Comparison of ENCODE assay signal across 18 mouse cellular contexts in genomic region chr5:9911089-9911473, GRCm38 (mm10).
DNase-seq lines count a peak whose midpoint lies in the region; ATAC-seq lines count a peak whose summit lies in the region.
"Had no signal": no experiment of that assay in that cellular context is flagged by ENCODE, and none has a peak within 500 bp of the region (broad histone marks: within the 10 kb centered on the region; RNA-seq: fewer than 3 reads in every experiment).

No protein-coding gene starts in this region.

- no peak overlapping the region for H3K27ac ChIP-seq in forebrain, embryonic 16.5 days (ENCODE audit: low read length)
- no peak overlapping the region for H3K27ac ChIP-seq in forebrain, embryonic 15.5 days (replicated peaks)
- no peak overlapping the region for H3K27ac ChIP-seq in midbrain, embryonic 12.5 days (replicated peaks)
- no peak overlapping the region for H3K27ac ChIP-seq in midbrain, embryonic 10.5 days (replicated peaks)
- H3K27ac ChIP-seq in midbrain, embryonic 15.5 days = no peak overlapping the region
- H3K27ac ChIP-seq in heart, embryonic 10.5 days = no peak overlapping the region
- H3K27ac ChIP-seq: embryonic facial prominence, embryonic 12.5 days; heart, embryonic 15.5 days; hindbrain, embryonic 15.5 days had no signal

- H3K9ac ChIP-seq in forebrain, embryonic 16.5 days (replicated peaks; ENCODE audit: low read depth, low read length) = no peak overlapping the region
- no peak overlapping the region for H3K9ac ChIP-seq in forebrain, embryonic 15.5 days (replicated peaks)
- H3K9ac ChIP-seq in midbrain, embryonic 12.5 days (replicated peaks) = no peak overlapping the region
- H3K9ac ChIP-seq in midbrain, embryonic 15.5 days = no peak overlapping the region
- H3K9ac ChIP-seq: embryonic facial prominence, embryonic 12.5 days; heart, embryonic 15.5 days; hindbrain, embryonic 15.5 days had no signal

- H3K36me3 ChIP-seq in forebrain, embryonic 16.5 days (ENCODE audit: control insufficient read depth, insufficient read depth) = no peaks in the 10 kb centered on the region
- H3K36me3 ChIP-seq in forebrain, embryonic 15.5 days = no peaks in the 10 kb centered on the region
- H3K36me3 ChIP-seq in midbrain, embryonic 12.5 days = no peaks in the 10 kb centered on the region
- no peaks in the 10 kb centered on the region for H3K36me3 ChIP-seq in midbrain, embryonic 10.5 days
- H3K36me3 ChIP-seq in midbrain, embryonic 15.5 days (replicated peaks) = no peaks in the 10 kb centered on the region
- H3K36me3 ChIP-seq in heart, embryonic 10.5 days = no peaks in the 10 kb centered on the region
- H3K36me3 ChIP-seq: embryonic facial prominence, embryonic 12.5 days; heart, embryonic 15.5 days; hindbrain, embryonic 15.5 days had no signal

- no peak overlapping the region for H3K4me3 ChIP-seq in forebrain, embryonic 16.5 days (replicated peaks; ENCODE audit: low read length)
- H3K4me3 ChIP-seq in forebrain, embryonic 15.5 days = no peak overlapping the region
- H3K4me3 ChIP-seq in midbrain, embryonic 12.5 days = no peak overlapping the region
- H3K4me3 ChIP-seq in midbrain, embryonic 10.5 days = no peak overlapping the region
- H3K4me3 ChIP-seq in midbrain, embryonic 15.5 days = no peak overlapping the region
- H3K4me3 ChIP-seq in heart, embryonic 10.5 days = no peak overlapping the region
- H3K4me3 ChIP-seq: embryonic facial prominence, embryonic 12.5 days; heart, embryonic 15.5 days; hindbrain, embryonic 15.5 days had no signal

- DNase-seq in midbrain, embryonic 10.5 days (ENCODE audit: low spot score) = no peak
- no peak for DNase-seq in heart, embryonic 10.5 days (ENCODE audit: low spot score)
- DNase-seq: adrenal gland, adult 2 months; adrenal gland, postnatal 25 days; cerebellum, adult 8-10 months; cerebellum, postnatal 25 days; gastrocnemius, postnatal 36 days; heart, adult 18-20 months; heart, postnatal 14 days had no signal

- no peaks in the 10 kb centered on the region for H3K27me3 ChIP-seq in forebrain, embryonic 16.5 days (replicated peaks; ENCODE audit: control insufficient read depth, insufficient read depth, low read length)
- H3K27me3 ChIP-seq in forebrain, embryonic 15.5 days = no peaks in the 10 kb centered on the region
- H3K27me3 ChIP-seq in midbrain, embryonic 12.5 days = no peaks in the 10 kb centered on the region
- H3K27me3 ChIP-seq in midbrain, embryonic 10.5 days (ENCODE audit: low read depth, poor library complexity, severe bottlenecking) = no peaks in the 10 kb centered on the region
- no peaks in the 10 kb centered on the region for H3K27me3 ChIP-seq in midbrain, embryonic 15.5 days (replicated peaks)
- H3K27me3 ChIP-seq in heart, embryonic 10.5 days (ENCODE audit: insufficient read depth, poor library complexity, severe bottlenecking) = no peaks in the 10 kb centered on the region
- H3K27me3 ChIP-seq: embryonic facial prominence, embryonic 12.5 days; heart, embryonic 15.5 days; hindbrain, embryonic 15.5 days had no signal

- H3K4me1 ChIP-seq in forebrain, embryonic 16.5 days (replicated peaks; ENCODE audit: control insufficient read depth, insufficient read depth, low read length) = no peaks in the 10 kb centered on the region
- no peaks in the 10 kb centered on the region for H3K4me1 ChIP-seq in forebrain, embryonic 15.5 days
- peaks cover 2% of the 10 kb centered on the region; the same call in 1 of the 2 replicates for H3K4me1 ChIP-seq in midbrain, embryonic 12.5 days
- no peaks in the 10 kb centered on the region; the same call in 1 of the 2 replicates for H3K4me1 ChIP-seq in midbrain, embryonic 10.5 days
- H3K4me1 ChIP-seq in midbrain, embryonic 15.5 days = no peaks in the 10 kb centered on the region
- no peaks in the 10 kb centered on the region for H3K4me1 ChIP-seq in heart, embryonic 10.5 days
- H3K4me1 ChIP-seq: embryonic facial prominence, embryonic 12.5 days; heart, embryonic 15.5 days; hindbrain, embryonic 15.5 days had no signal

- 0 out of 2 replicates have a peak, but pooled peaks have one; percentile 38 for ATAC-seq in forebrain, embryonic 16.5 days
- ATAC-seq in forebrain, embryonic 15.5 days (replicated peaks) = no peak
- peak; percentile 58; the same call in 1 of the 2 replicates for ATAC-seq in midbrain, embryonic 12.5 days (ENCODE audit: low FRiP score, low read depth)
- ATAC-seq in midbrain, embryonic 15.5 days (replicated peaks) = peak; percentile 48; the same call in 1 of the 2 replicates
- ATAC-seq: intestine, embryonic 16.5 days had no signal

- H3K4me2 ChIP-seq in forebrain, embryonic 16.5 days (ENCODE audit: low read length) = no peak overlapping the region
- no peak overlapping the region for H3K4me2 ChIP-seq in forebrain, embryonic 15.5 days (replicated peaks)
- no peak overlapping the region for H3K4me2 ChIP-seq in midbrain, embryonic 12.5 days (replicated peaks)
- no peak overlapping the region for H3K4me2 ChIP-seq in midbrain, embryonic 15.5 days
- H3K4me2 ChIP-seq: embryonic facial prominence, embryonic 12.5 days; heart, embryonic 11.5 days; heart, embryonic 15.5 days; hindbrain, embryonic 15.5 days had no signal

- H3K9me3 ChIP-seq in forebrain, embryonic 16.5 days (ENCODE audit: control insufficient read depth, low read length) = no peaks in the 10 kb centered on the region
- H3K9me3 ChIP-seq in forebrain, embryonic 15.5 days = no peaks in the 10 kb centered on the region
- no peaks in the 10 kb centered on the region for H3K9me3 ChIP-seq in midbrain, embryonic 12.5 days
- no peaks in the 10 kb centered on the region for H3K9me3 ChIP-seq in midbrain, embryonic 10.5 days (replicated peaks)
- H3K9me3 ChIP-seq in midbrain, embryonic 15.5 days = no peaks in the 10 kb centered on the region
- H3K9me3 ChIP-seq in heart, embryonic 10.5 days = no peaks in the 10 kb centered on the region
- H3K9me3 ChIP-seq: embryonic facial prominence, embryonic 12.5 days; heart, embryonic 15.5 days; hindbrain, embryonic 15.5 days had no signal
